In the genomic region with DNA sequence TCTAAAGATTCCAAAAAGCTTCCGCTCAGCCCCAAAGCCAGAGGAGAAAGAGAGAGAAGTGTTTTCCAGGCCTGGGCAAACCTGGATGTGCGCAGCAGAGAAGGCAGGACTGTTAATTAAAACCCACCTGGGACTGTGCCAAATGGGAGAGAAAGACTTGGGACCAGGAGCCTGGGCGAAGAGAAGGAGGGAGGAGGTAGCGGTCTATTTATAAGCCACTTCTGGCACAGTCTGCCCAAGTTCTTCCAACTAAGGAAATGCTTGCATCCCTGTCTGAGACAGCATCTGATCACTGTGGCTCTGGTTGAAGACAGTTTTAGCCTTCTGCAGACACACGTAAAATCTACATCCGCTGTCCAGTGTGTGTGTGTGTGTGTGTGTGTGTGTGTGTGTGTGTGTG, we compare ENCODE assay signal across 8 mouse cellular contexts.
DNase-seq lines count a peak whose midpoint lies in the region; ATAC-seq and TF ChIP-seq lines count a peak whose summit lies in the region.

No protein-coding gene starts in this region.

- no peak overlapping the region for H3K4me3 ChIP-seq in hindbrain, postnatal 0 days (ENCODE audit: low read length)
- no peak overlapping the region for H3K4me3 ChIP-seq in hindbrain, embryonic 14.5 days (replicated peaks; ENCODE audit: low read length)
- no peak overlapping the region for H3K4me3 ChIP-seq in limb, embryonic 14.5 days (replicated peaks; ENCODE audit: low read length)

- H3K36me3 ChIP-seq in hindbrain, postnatal 0 days (ENCODE audit: insufficient read depth, low read length): no peaks in the 10 kb centered on the region
- H3K36me3 ChIP-seq in hindbrain, embryonic 14.5 days (replicated peaks; ENCODE audit: control insufficient read depth, insufficient read depth): no peaks in the 10 kb centered on the region
- no peaks in the 10 kb centered on the region for H3K36me3 ChIP-seq in limb, embryonic 14.5 days (ENCODE audit: control insufficient read depth, insufficient read depth, low read length)

- H3K4me2 ChIP-seq in hindbrain, postnatal 0 days (ENCODE audit: low read depth, low read length): no peak overlapping the region
- no peak overlapping the region for H3K4me2 ChIP-seq in hindbrain, embryonic 14.5 days (replicated peaks)
- no peak overlapping the region for H3K4me2 ChIP-seq in limb, embryonic 14.5 days (replicated peaks; ENCODE audit: low read depth, low read length, severe bottlenecking)

- no peak for ATAC-seq in hindbrain, postnatal 0 days
- no peak for ATAC-seq in hindbrain, embryonic 14.5 days (ENCODE audit: low FRiP score)
- no peak for ATAC-seq in limb, embryonic 14.5 days (ENCODE audit: low FRiP score, low read depth)
- no peak for ATAC-seq in erythroid progenitor cell, adult 5-6 weeks (replicated peaks; ENCODE audit: low FRiP score, poor library complexity, severe bottlenecking)

- H3K4me1 ChIP-seq in hindbrain, postnatal 0 days (ENCODE audit: insufficient read depth, low read length): peaks cover 3% of the 10 kb centered on the region; the same call in 1 of the 2 replicates
- no peaks in the 10 kb centered on the region for H3K4me1 ChIP-seq in hindbrain, embryonic 14.5 days (replicated peaks; ENCODE audit: control insufficient read depth, insufficient read depth, low read length)
- peaks cover 20% of the 10 kb centered on the region for H3K4me1 ChIP-seq in limb, embryonic 14.5 days (ENCODE audit: control insufficient read depth, insufficient read depth, low read length)

- H3K9me3 ChIP-seq in hindbrain, postnatal 0 days (ENCODE audit: low read length): no peaks in the 10 kb centered on the region
- no peaks in the 10 kb centered on the region for H3K9me3 ChIP-seq in hindbrain, embryonic 14.5 days (ENCODE audit: control insufficient read depth, low read length)
- no peaks in the 10 kb centered on the region for H3K9me3 ChIP-seq in limb, embryonic 14.5 days (ENCODE audit: control insufficient read depth, low read length)

- H3K9ac ChIP-seq in hindbrain, postnatal 0 days (replicated peaks; ENCODE audit: low read length): no peak overlapping the region
- H3K9ac ChIP-seq in hindbrain, embryonic 14.5 days: no peak overlapping the region
- H3K9ac ChIP-seq in limb, embryonic 14.5 days (ENCODE audit: low read depth, low read length, severe bottlenecking): no peak overlapping the region

- no peak for TF ChIP-seq POLR2A in limb, embryonic 14.5 days (IDR thresholded peaks at IDR 0.05; ENCODE audit: borderline replicate concordance, extremely low read depth, insufficient read depth, insufficient read length)

- no peaks in the 10 kb centered on the region for H3K27me3 ChIP-seq in hindbrain, postnatal 0 days (ENCODE audit: insufficient read depth, low read length)
- no peaks in the 10 kb centered on the region for H3K27me3 ChIP-seq in hindbrain, embryonic 14.5 days (ENCODE audit: control insufficient read depth, insufficient read depth, low read length)
- H3K27me3 ChIP-seq in limb, embryonic 14.5 days (ENCODE audit: control insufficient read depth, insufficient read depth, low read length): no peaks in the 10 kb centered on the region

- TF ChIP-seq CTCF in hindbrain, postnatal 0 days (IDR thresholded peaks at IDR 0.05; ENCODE audit: low read depth): no peak

- 58% methylated on average over 6 of the region's 6 CpGs for WGBS in hindbrain, postnatal 0 days
- 79% methylated on average over 6 of the region's 6 CpGs for WGBS in hindbrain, embryonic 14.5 days
- 45% methylated on average over 6 of the region's 6 CpGs for WGBS in limb, embryonic 14.5 days

- H3K27ac ChIP-seq in hindbrain, postnatal 0 days: no peak overlapping the region
- no peak overlapping the region for H3K27ac ChIP-seq in hindbrain, embryonic 14.5 days
- no peak overlapping the region for H3K27ac ChIP-seq in limb, embryonic 14.5 days (replicated peaks; ENCODE audit: low read depth, low read length)

- DNase-seq in hindbrain, postnatal 0 days (ENCODE audit: low spot score): peak; percentile 74
- DNase-seq in hindbrain, embryonic 14.5 days (ENCODE audit: low spot score): no peak
- peak; percentile 40 for DNase-seq in cerebellum, adult 9-10 months
- DNase-seq in kidney, postnatal 14 days: peak; percentile 45
- DNase-seq in limb, embryonic 14.5 days (ENCODE audit: low spot score): peak; percentile 55
- DNase-seq in testis, postnatal 14 days (ENCODE audit: low spot score): no peak
- DNase-seq in ovary, adult 18-20 months (ENCODE audit: low spot score): no peak

Comparison
In these comparisons a context has a peak if more than half of its experiments do, and no peak if none do; other contexts are left out.
1. DNase-seq: peak in hindbrain, postnatal 0 days (single experiment), cerebellum, adult 9-10 months (single experiment), kidney, postnatal 14 days (single experiment) and limb, embryonic 14.5 days (single experiment); none in hindbrain, embryonic 14.5 days (single experiment), testis, postnatal 14 days (single experiment) and ovary, adult 18-20 months (single experiment).